Mouse (Mus musculus) myocyte (in vitro differentiated cells): ENCODE results near the gene Acvrl1.

Source experiments
- E2F4 ChIP-seq: IDR thresholded peaks from one replicate; pipeline ENCODE4 v1.6.1; 2011; ENCODE audit warnings: mild to moderate bottlenecking, control low read depth, moderate library complexity; ENCODE audit not compliant: insufficient read depth
- MAX ChIP-seq: IDR thresholded peaks from one replicate; pipeline ENCODE4 v1.6.1; 2011; ENCODE audit warnings: low read depth, mild to moderate bottlenecking, control low read depth
- MYOG ChIP-seq, 3 experiments: IDR thresholded peaks; one replicate each; pipeline ENCODE4 v1.6.1; 2011; ENCODE audit warnings: control low read depth in 2 of 3, low read depth in 2 of 3, mild to moderate bottlenecking in 2 of 3; ENCODE audit not compliant: insufficient read length in 2 of 3, control insufficient read depth in 1 of 3, insufficient read depth in 1 of 3
- POLR2A ChIP-seq: IDR thresholded peaks from one replicate; pipeline ENCODE4 v1.6.1; 2011; ENCODE audit warnings: low read depth, mild to moderate bottlenecking, control low read depth, moderate library complexity; ENCODE audit not compliant: insufficient read length
- POLR2AphosphoS2 ChIP-seq: IDR thresholded peaks from one replicate; pipeline ENCODE4 v1.6.1; 2011; ENCODE audit warnings: low read depth, control low read depth; ENCODE audit not compliant: insufficient read length
- TCF12 ChIP-seq: IDR thresholded peaks from one replicate; pipeline ENCODE4 v1.6.1; 2011; ENCODE audit warnings: mild to moderate bottlenecking, control low read depth; ENCODE audit not compliant: poor library complexity, insufficient read depth, severe bottlenecking
- USF1 ChIP-seq: IDR thresholded peaks from one replicate; pipeline ENCODE4 v1.6.1; 2011; ENCODE audit warnings: low read depth, mild to moderate bottlenecking, control low read depth, moderate library complexity

DNA sequence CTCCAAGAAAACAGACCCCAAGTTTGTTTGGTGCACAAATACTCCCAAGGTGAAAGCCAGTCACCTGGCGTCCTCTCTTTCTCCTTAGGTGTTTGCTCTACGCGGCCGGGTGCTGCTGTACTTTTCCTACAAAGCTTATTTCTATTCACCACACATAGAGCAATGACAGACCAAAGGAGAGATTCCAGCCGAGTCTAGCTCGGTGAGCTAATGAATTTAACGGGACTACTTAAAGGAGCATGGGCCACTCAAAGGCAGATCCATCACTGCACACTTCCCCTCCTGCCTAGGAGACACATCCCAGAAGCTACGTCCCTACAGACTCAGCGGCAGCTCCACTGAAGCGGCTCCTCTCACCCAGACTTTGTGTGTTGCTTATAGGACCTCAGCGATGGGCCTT is 39.2 kb downstream of the Acvrl1 start:
- TF ChIP-seq POLR2A, result no peak
- no peak for TF ChIP-seq E2F4
- no peak for TF ChIP-seq MYOG (IDR thresholded peaks at IDR 0.05; ENCODE audit: control insufficient read depth in 1 of 3, insufficient read depth in 1 of 3, insufficient read length in 2 of 3, low read depth in 2 of 3)
- no peak for TF ChIP-seq MAX
- TF ChIP-seq POLR2AphosphoS2, result no peak
- TF ChIP-seq USF1, result no peak
- no peak for TF ChIP-seq TCF12
